Mouse (Mus musculus) kidney, embryonic 14.5 days (tissue): ENCODE results near the gene Abca12. TPM values are rescaled to one million over a fixed set of nuclear protein-coding genes. Genes with fewer than 3 reads are reported as not detected.

ENCODE experiments used
- ATAC-seq: fragments of 200-750 bp; cut with Nextera tagmentation; 2 replicates; pipeline ENCODE4 v1.8.0; 2017; ENCODE audit warnings: moderate number of reproducible peaks, mild to moderate bottlenecking, moderate TSS enrichment, moderate library complexity; ENCODE audit not compliant: low FRiP score, low TSS enrichment
- H3K27ac ChIP-seq: fragments of 300-500 bp; sonication (generic); 2 replicates; pipeline ENCODE4 v1.5.1; 2014; ENCODE audit warnings: low read depth, mild to moderate bottlenecking, low read length, moderate library complexity, mixed read lengths
- H3K27me3 ChIP-seq: fragments of 300-500 bp; sonication (generic); 2 replicates; pipeline ENCODE4 v1.6.1; 2014; ENCODE audit warnings: mild to moderate bottlenecking, low read length; ENCODE audit not compliant: control insufficient read depth, insufficient read depth
- H3K36me3 ChIP-seq: fragments of 300-500 bp; sonication (generic); 2 replicates; pipeline ENCODE4 v1.6.1; 2014; ENCODE audit warnings: low read length, mixed read lengths; ENCODE audit not compliant: control insufficient read depth, insufficient read depth
- H3K4me1 ChIP-seq: fragments of 300-500 bp; sonication (generic); 2 replicates; pipeline ENCODE4 v1.6.1; 2014; ENCODE audit warnings: low read length, mixed read lengths; ENCODE audit not compliant: control insufficient read depth, insufficient read depth
- H3K4me2 ChIP-seq: fragments of 300-500 bp; sonication (generic); replicated peaks from 2 replicates; pipeline ENCODE4 v1.6.1; 2014; ENCODE audit warnings: low read depth, mild to moderate bottlenecking, low read length
- H3K4me3 ChIP-seq: fragments of 300-500 bp; sonication (generic); 2 replicates; pipeline ENCODE4 v1.5.1; 2014; ENCODE audit warnings: mild to moderate bottlenecking, low read length
- H3K9ac ChIP-seq: fragments of 300-500 bp; sonication (generic); 2 replicates; pipeline ENCODE4 v1.6.1; 2014; ENCODE audit warnings: low read depth, mild to moderate bottlenecking, low read length, moderate library complexity
- H3K9me3 ChIP-seq: fragments of 300-500 bp; sonication (generic); 2 replicates; pipeline ENCODE4 v1.6.1; 2016; ENCODE audit warnings: low read length; ENCODE audit not compliant: control insufficient read depth
- WGBS: fragments of 180-500 bp; shearing (Covaris S2); extraction: QIAGEN DNeasy Blood & Tissue Kit; methylation state at CpG from one replicate; pipeline ENCODE4 v1.1.7; 2014; 5-methylcytosine and 5-hydroxymethylcytosine counted together
- polyA plus RNA-seq: library from polyadenylated mRNA; unstranded; fragments of >200 nt; fragmentation: Nextera tagmentation; extraction: Ambion mirVana; gene quantifications from 2 replicates; pipeline ENCODE4 v1.2.1, GENCODE M21; 2014

The Abca12 gene
- polyA plus RNA-seq, 1 experiment from 2014 or later, result not detected

DNA sequence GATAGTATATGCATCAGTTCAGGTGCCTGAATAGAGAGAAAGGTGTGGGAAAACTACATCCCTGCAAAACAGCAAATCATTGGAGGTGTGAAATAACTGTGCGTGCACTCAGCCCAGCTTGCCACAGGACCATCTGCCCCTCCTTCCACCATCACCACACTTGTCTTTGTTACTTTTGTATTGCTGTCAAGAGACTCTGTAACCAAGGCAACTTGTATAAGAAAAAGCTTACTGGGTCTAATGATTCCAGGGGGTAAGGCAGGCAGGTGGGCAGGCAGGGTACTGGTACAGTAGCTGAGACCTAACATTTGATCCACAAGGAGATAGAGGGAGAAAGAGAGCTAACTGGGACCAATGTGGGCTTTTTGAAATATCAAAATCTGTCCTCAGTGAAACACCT lies 220.8 kb downstream of the Abca12 start:
- no peak for ATAC-seq
- WGBS, result 80% methylated on average over 1 of the region's 1 CpGs
- no peak overlapping the region for H3K4me3 ChIP-seq
- no peaks in the 10 kb centered on the region for H3K36me3 ChIP-seq
- H3K9ac ChIP-seq, result no peak overlapping the region
- H3K4me2 ChIP-seq, result no peak overlapping the region
- no peak overlapping the region for H3K27ac ChIP-seq
- no peaks in the 10 kb centered on the region for H3K9me3 ChIP-seq
- no peaks in the 10 kb centered on the region for H3K4me1 ChIP-seq
- no peaks in the 10 kb centered on the region for H3K27me3 ChIP-seq

Other genes with a start within 250 kb of the Abca12 start
- 50.4 and 73.8 TPM in 2 replicates for gene Atic, start 142.2 kb upstream of the Abca12 start, polyA plus RNA-seq
- gene Fn1, start 238.3 kb upstream of the Abca12 start, polyA plus RNA-seq, result 129 and 158 TPM in 2 replicates